Mouse (Mus musculus) limb, embryonic 10.5 days (tissue): ENCODE measurements around the gene Lrrc45. TPM values are rescaled to one million over a fixed set of nuclear protein-coding genes. Genes with fewer than 3 reads are reported as not detected.
A peak's percentile ranks its signal among the peaks of the same experiment; 100 is the strongest.

Source experiments
- DNase-seq: peaks from one replicate; pipeline ENCODE4 v3.0.0-alpha.2; 2017; ENCODE audit warnings: low spot score
- H3K27ac ChIP-seq: fragments of 300-500 bp; sonication (generic); 2 replicates; pipeline ENCODE4 v1.5.1; 2016; ENCODE audit warnings: mild to moderate bottlenecking
- H3K27me3 ChIP-seq: fragments of 300-500 bp; sonication (generic); 2 replicates; pipeline ENCODE4 v1.6.1; 2016; ENCODE audit warnings: low read depth, mild to moderate bottlenecking; ENCODE audit not compliant: poor library complexity, severe bottlenecking
- H3K36me3 ChIP-seq: fragments of 300-500 bp; sonication (generic); 2 replicates; pipeline ENCODE4 v1.6.1; 2016; ENCODE audit warnings: mild to moderate bottlenecking, moderate library complexity
- H3K4me1 ChIP-seq: fragments of 300-500 bp; sonication (generic); 2 replicates; pipeline ENCODE4 v1.6.1; 2016
- H3K4me3 ChIP-seq: fragments of 300-500 bp; sonication (generic); 2 replicates; pipeline ENCODE4 v1.5.1; 2016; ENCODE audit warnings: mild to moderate bottlenecking, moderate library complexity
- H3K9me3 ChIP-seq: fragments of 300-500 bp; sonication (generic); replicated peaks from 2 replicates; pipeline ENCODE4 v1.6.1; 2016; ENCODE audit warnings: mild to moderate bottlenecking
- WGBS: fragments of 180-500 bp; shearing (Covaris S2); methylation state at CpG from one replicate; pipeline ENCODE4 v1.1.7; 2016; 5-methylcytosine and 5-hydroxymethylcytosine counted together
- polyA plus RNA-seq: library from polyadenylated mRNA; unstranded; fragments of >200 nt; fragmentation: Nextera tagmentation; extraction: Ambion mirVana; gene quantifications from 2 replicates; pipeline ENCODE4 v1.2.1, GENCODE M21; 2016

Lrrc45 gene
- polyA plus RNA-seq, 1 experiment from 2014 or later, result 60.8 TPM

DNA sequence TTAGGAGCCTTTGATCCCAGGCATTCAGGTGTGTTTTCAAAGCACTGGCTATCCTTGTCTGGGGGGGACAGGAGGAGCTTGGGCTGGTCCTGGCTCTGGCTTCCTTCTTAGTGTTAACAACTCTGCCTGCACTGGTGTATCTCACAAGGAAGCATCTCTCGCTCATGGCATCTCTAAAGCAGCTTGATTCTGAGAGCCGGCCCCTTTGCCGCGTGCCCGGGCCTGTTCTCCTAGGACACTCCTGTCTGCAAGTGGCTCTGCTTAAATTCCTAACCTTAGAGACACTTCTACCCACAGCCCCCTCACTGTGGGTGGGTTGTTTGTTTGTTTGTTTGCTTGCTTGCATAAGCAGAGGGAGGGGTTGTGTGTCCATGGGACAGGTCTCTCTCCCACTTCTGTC lies 5.8 kb upstream of the Lrrc45 start:
- H3K9me3 ChIP-seq, result no peaks in the 10 kb centered on the region
- H3K27ac ChIP-seq, result peak overlapping the region; percentile 89
- peak overlapping the region; percentile 34; the same call in 1 of the 2 replicates for H3K4me3 ChIP-seq
- WGBS, result 15% methylated on average over 5 of the region's 5 CpGs
- H3K4me1 ChIP-seq, result peaks cover 100% of the 10 kb centered on the region
- no peaks in the 10 kb centered on the region for H3K27me3 ChIP-seq
- DNase-seq, result no peak
- H3K36me3 ChIP-seq, result peaks cover 51% of the 10 kb centered on the region

DNA sequence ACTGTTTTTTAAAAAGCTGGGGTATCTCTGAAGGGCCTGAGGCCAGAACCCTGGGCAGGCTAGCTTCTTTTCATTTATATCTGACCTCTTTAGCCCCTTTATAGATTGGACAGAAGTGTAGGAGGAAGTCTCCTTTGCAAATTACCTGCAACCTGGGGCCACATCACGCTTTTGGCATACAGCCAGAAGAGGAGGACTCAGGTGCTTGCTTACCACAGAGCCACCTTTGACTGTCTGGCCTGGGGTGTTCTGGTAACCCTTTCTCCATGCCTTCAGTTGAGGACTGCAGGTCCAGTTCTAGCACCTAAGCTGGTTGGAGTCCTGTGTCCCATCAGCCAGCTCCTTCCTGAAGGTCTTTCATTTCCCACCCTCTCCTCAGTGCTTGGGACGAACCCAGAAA lies 4.2 kb upstream of the Lrrc45 start:
- no peaks in the 10 kb centered on the region for H3K9me3 ChIP-seq
- H3K27ac ChIP-seq, result peak overlapping the region; percentile 89; the same call in 1 of the 2 replicates
- peaks cover 97% of the 10 kb centered on the region for H3K4me1 ChIP-seq
- peaks cover 38% of the 10 kb centered on the region for H3K36me3 ChIP-seq
- DNase-seq, result no peak
- 78% methylated on average over 2 of the region's 2 CpGs for WGBS
- H3K27me3 ChIP-seq, result no peaks in the 10 kb centered on the region
- H3K4me3 ChIP-seq, result no peak overlapping the region

DNA sequence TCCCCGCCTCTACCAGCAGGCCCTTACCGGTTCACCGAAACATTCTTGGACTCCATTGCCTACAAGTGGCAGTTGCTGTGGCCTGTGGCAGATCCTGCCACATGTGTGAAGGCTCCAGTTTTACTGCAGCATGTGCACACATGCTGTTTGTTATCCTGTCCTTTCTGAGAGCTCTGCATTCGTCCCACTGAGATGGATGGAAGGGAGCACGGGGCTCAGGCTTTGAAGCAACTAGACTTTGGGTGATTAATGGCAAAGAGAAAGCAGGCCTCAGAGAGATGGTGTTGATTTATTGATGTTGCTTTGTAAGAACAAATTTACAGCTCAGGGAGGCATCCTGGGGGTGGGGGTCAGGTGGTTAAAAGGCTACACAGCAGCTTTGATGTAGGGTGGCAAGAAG lies 3.1 kb upstream of the Lrrc45 start:
- Histone ChIP-seq H3K4me3 (peak overlapping the region; percentile 13), H3K36me3 (peaks cover 45% of the 10 kb centered on the region), H3K9me3 (no peaks in the 10 kb centered on the region), H3K27me3 (no peaks in the 10 kb centered on the region), H3K27ac (peak overlapping the region; percentile 75), H3K4me1 (peaks cover 95% of the 10 kb centered on the region)
- 18% methylated on average over 5 of the region's 5 CpGs for WGBS
- no peak for DNase-seq

DNA sequence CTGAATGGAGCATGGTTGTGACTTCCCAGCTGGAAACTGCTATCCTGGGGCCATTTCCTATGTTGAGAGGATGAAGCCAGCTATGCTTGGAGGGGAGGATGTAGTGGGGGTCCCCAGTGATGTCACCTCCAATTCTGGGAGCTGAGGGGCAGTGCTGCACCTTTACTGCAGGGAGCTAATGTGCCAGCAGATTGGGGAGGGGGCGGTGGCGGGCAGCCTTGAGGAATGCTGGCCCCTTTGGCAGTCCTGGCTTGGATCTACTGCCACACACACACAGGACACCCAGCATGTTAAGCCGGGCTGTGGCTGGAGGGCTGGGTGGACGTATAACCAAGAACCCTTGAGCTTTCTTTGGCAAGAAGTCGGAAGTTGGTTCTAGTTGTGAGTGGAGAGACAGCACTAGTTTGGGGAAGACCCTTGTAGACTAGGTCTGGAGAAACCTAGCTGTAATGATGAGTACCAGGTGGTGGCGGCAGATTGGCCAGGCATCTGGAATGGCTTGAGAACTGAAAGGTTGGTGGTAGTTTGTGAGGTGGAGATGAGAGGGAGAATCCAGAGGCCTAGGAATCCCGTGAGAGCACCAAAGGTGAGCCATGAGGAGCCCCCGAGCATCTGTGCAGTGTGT lies 1.6 kb upstream of the Lrrc45 start:
- Histone ChIP-seq H3K4me1 (peaks cover 81% of the 10 kb centered on the region), H3K27ac (0 out of 2 replicates have a peak overlapping the region, but pooled peaks have one; percentile 81), H3K27me3 (no peaks in the 10 kb centered on the region), H3K9me3 (no peaks in the 10 kb centered on the region), H3K4me3 (peak overlapping the region; percentile 70), H3K36me3 (peaks cover 53% of the 10 kb centered on the region)
- no peak for DNase-seq
- 58% methylated on average over 8 of the region's 8 CpGs for WGBS

DNA sequence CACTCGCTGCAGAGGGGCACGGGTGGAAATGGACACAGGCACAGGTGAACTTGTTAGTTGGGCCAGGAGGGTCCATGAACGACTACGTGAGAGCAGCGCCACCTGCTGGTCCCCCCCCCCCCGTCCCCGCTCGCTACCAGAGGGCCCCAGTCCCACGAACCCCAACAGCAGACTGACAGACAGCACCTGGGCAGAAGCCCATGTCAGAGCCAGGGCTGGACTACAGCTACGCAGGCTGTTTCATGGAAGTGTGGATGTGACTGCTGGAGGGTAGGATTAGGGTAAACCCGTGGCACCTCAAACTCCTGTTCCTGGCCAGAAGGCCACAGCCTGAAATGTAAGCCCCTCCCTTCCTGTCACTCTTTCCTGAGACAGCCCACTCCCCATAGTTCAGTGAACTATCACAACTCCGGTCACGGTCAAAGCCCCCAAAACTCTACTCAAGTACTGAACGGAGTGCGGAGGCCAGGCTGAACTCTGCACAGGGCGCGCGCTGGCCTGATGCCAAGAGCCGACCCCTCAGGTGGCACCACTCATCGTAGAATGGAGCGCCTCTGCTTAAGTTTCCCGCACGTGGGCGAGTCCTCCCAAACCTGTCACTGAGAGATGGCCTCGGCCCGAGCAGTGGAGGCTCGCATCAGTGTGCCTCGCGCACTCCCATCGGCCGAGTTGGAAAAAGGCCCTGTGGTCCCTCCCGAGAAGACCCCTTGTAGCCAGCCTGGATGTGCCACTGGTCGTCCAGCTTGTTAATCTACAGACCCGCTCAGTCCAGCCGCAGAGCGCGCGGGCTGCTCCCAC lies 755 bp upstream of the Lrrc45 start:
- WGBS, result under 1% methylated on average over 38 of the region's 38 CpGs
- Histone ChIP-seq H3K4me3 (peak overlapping the region; percentile 70), H3K27ac (peak overlapping the region; percentile 81), H3K36me3 (peaks cover 62% of the 10 kb centered on the region), H3K4me1 (peaks cover 72% of the 10 kb centered on the region), H3K9me3 (no peaks in the 10 kb centered on the region), H3K27me3 (no peaks in the 10 kb centered on the region)
- peak; percentile 89 for DNase-seq

DNA sequence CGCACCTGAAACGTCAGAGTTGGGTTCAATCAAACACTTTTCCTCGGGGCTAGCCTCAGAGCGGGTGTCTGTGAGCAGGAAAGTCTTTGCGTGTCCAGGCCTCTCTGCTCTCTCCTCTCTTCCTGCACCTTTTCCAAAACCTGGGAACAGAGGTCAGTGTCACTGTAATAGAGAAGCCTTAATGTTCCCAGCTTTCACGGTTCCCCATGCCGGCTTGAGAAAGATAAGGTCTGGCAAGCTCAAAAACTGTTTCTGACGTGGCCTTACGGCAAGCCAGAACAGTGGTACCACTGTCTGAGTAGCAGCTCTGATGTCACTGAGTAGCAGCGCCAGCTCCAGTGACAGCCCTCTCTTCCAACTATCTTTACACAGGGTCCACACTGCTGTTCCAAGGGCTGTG lies 821 bp downstream of the Lrrc45 start:
- Histone ChIP-seq H3K9me3 (no peaks in the 10 kb centered on the region), H3K27ac (peak overlapping the region; percentile 81), H3K36me3 (peaks cover 67% of the 10 kb centered on the region), H3K27me3 (no peaks in the 10 kb centered on the region), H3K4me1 (peaks cover 59% of the 10 kb centered on the region), H3K4me3 (peak overlapping the region; percentile 70)
- WGBS, result 64% methylated on average over 10 of the region's 10 CpGs
- DNase-seq, result no peak

DNA sequence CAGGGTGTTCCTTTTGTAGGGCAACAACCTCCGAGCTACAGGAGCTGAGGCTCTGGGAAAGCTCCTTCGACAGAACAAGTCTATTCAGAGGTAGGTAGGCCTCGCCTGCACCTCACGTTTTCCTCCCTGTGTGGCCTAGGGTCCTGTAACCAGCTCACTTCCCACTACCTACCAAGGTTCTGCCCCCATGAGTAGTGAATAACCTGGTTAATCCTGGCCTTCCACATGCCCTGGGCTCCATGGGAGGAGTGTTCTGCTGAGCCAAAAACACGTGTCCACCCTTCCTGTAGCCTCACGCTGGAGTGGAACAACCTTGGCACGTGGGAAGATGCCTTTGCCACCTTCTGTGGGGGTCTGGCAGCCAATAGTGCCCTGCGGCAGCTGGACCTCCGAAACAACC lies 1.4 kb downstream of the Lrrc45 start:
- 90% methylated on average over 9 of the region's 9 CpGs for WGBS
- peaks cover 4% of the 10 kb centered on the region; the same call in 1 of the 2 replicates for H3K27me3 ChIP-seq
- H3K27ac ChIP-seq, result no peak overlapping the region; the same call in 1 of the 2 replicates
- no peak for DNase-seq
- peak overlapping the region; percentile 70 for H3K4me3 ChIP-seq
- H3K36me3 ChIP-seq, result peaks cover 67% of the 10 kb centered on the region
- peaks cover 59% of the 10 kb centered on the region for H3K4me1 ChIP-seq
- no peaks in the 10 kb centered on the region for H3K9me3 ChIP-seq

DNA sequence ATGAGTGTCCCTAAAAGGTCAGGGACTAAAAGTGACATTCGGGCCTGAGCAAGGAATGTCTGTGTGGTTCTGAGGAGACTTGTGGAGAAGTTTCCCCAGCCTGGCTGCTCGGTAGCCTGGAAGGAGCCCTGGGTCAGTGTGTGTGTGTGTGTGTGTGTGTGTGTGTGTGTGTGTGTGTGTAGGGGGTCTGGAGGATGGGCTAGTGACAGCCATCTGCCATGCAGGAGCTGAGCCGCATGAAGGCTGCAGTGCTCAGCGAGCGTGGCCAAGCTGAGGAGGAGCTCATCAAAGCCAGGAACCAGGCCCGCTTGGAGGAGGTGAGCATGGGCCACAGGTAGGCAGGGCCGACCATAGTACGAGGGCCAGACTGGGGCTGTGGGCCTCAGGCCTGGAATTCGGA lies 5.5 kb downstream of the Lrrc45 start:
- Histone ChIP-seq H3K27ac (no peak overlapping the region), H3K4me1 (peaks cover 45% of the 10 kb centered on the region), H3K36me3 (peaks cover 57% of the 10 kb centered on the region), H3K4me3 (no peak overlapping the region), H3K27me3 (peaks cover 36% of the 10 kb centered on the region), H3K9me3 (no peaks in the 10 kb centered on the region)
- DNase-seq, result no peak
- 92% methylated on average over 9 of the region's 9 CpGs for WGBS

DNA sequence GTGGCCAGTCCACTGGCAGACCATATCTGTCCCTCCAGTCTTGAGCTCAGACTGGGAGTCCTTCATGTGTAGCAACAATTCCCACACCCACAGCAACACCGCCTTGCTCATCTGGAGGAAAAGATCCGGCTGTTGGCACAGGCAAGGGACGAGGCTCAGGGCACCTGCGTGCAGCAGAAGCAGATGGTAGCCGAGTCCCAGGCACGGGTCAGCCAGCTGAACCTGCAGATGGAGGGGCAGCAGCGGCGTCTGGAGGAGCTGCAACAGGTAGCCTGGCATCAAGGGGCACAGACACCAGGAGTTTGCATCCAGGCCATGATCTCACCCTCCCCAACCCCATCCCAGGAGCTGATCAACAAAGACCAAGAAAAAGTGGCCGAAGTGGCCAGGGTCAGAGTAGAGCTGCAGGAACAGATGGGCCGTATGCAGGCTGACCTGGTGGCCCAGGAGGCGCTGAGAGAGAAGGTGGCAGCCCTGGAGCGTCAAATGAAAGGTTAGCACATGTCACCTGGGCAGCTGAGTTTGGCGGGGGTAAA lies 6.2 kb downstream of the Lrrc45 start:
- Histone ChIP-seq H3K27me3 (peaks cover 38% of the 10 kb centered on the region), H3K9me3 (no peaks in the 10 kb centered on the region), H3K36me3 (peaks cover 54% of the 10 kb centered on the region), H3K4me3 (peak overlapping the region; percentile 75; the same call in 1 of the 2 replicates), H3K4me1 (peaks cover 39% of the 10 kb centered on the region), H3K27ac (no peak overlapping the region)
- 88% methylated on average over 13 of the region's 13 CpGs for WGBS
- DNase-seq, result no peak

DNA sequence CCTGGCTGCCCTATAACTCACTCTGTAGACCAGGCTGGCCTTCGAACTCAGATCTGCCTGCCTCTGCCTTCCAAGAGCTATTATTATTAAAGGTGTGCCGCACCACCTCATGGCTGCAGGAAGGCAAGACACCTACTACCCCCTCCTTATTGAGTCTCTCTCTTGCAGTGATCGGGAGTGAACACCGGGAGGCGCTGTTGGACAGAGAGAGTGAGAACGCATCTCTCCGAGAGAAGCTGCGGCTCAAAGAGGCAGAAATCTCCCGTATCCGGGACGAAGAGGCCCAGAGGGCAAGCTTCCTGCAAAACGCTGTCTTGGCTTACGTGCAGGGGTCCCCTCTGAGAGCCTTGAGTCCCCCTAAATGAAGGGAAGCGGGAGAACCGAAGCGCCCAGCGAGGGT lies 6.7 kb downstream of the Lrrc45 start:
- peaks cover 49% of the 10 kb centered on the region for H3K36me3 ChIP-seq
- peak; percentile 94 for DNase-seq
- H3K4me1 ChIP-seq, result peaks cover 33% of the 10 kb centered on the region
- 11% methylated on average over 17 of the region's 17 CpGs for WGBS
- peak overlapping the region; percentile 75 for H3K4me3 ChIP-seq
- no peaks in the 10 kb centered on the region for H3K9me3 ChIP-seq
- H3K27ac ChIP-seq, result 0 out of 2 replicates have a peak overlapping the region, but pooled peaks have one; percentile 74
- H3K27me3 ChIP-seq, result peaks cover 43% of the 10 kb centered on the region

DNA sequence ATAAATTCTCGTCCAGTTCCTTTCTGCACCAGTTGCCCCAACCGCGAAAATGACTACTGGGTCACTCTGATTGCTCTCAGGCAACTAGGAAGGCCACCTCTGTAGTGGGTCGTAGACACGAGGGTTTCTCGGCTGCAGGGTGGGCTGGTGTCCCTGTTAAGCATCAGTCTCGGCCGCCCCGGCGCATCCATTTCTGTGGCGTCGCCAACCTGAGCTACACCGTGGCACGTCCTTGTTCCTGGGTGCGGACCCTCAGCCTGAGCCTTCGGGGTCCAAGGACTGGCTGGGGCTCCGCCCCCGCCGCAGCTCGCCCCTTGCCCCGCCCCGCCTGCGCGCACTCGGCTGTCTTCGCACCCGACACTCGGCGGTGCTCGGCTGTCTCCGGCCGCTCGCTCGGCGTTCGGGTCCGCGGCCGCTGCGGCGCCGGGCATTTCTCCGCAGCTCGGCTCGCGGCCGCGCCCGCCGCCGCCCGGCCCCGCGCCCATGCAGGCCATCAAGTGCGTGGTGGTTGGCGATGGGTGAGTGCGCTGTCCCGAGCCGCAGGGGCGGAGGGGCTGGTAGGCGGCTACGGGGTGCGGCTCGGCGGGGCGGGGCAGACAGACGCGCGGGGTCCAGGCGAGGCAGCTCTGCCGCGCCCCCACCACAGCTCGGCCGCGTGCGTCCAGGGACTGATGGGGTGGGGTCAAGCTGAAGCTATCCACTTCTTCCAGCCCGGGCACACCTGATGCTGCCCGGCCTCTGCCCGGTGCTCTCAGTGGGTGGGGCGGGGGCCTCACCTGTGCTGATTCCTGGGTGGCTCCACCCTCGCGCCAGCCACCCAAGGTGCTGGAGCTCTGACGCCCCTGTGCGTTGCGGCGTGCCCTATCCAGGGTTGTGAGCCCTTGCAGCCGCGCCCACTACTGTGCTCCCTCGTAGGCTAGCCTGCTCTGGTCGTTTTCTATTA lies 7.7 kb downstream of the Lrrc45 start, which contains the start of gene Rac3:
Rac3 (plus strand) TSS at position 347 of the 943 bp plus-strand sequence.
- H3K36me3 ChIP-seq, result peaks cover 41% of the 10 kb centered on the region
- H3K4me1 ChIP-seq, result peaks cover 36% of the 10 kb centered on the region
- 1% methylated on average over 86 of the region's 90 CpGs for WGBS
- DNase-seq, result peak; percentile 83
- H3K27ac ChIP-seq, result peak within 1 kb of the TSS; percentile 74
- H3K27me3 ChIP-seq, result peaks cover 53% of the 10 kb centered on the region
- H3K4me3 ChIP-seq, result peak within 1 kb of the TSS; percentile 75
- H3K9me3 ChIP-seq, result no peaks in the 10 kb centered on the region

DNA sequence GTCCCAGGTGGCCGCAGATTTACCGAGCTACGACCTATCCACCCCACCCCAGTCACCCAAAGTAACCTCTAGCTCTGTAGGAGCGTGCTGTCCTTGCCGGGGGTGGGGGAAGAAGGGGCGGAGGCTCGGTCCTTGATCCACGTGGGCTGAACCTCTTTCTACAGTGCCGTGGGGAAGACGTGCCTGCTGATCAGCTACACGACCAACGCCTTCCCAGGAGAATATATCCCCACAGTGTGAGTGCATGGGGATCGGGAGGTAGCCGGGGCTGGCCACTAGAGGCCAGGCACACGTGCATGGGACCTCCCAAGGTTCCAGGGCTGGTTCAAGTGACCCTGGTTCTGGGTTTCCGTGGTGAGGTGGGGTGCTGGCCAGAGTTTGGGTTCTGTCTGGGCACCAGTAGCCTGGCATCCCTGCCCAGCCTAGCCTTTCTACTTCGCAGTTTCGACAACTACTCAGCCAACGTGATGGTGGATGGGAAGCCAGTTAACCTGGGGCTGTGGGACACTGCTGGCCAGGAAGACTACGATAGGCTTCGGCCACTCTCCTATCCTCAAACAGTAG lies 8.4 kb downstream of the Lrrc45 start:
- 20% methylated on average over 21 of the region's 21 CpGs for WGBS
- Histone ChIP-seq H3K27me3 (peaks cover 55% of the 10 kb centered on the region), H3K4me1 (peaks cover 43% of the 10 kb centered on the region), H3K4me3 (peak overlapping the region; percentile 75), H3K36me3 (peaks cover 36% of the 10 kb centered on the region), H3K27ac (peak overlapping the region; percentile 74), H3K9me3 (no peaks in the 10 kb centered on the region)
- no peak for DNase-seq
